Mouse (Mus musculus) ES-E14 (cell line): Measurements from ENCODE around the gene Foxc1. TPM values are rescaled to one million over a fixed set of nuclear protein-coding genes. Genes with fewer than 3 reads are reported as not detected.

Source experiments
- DNase-seq: peaks from one replicate; pipeline ENCODE4 v3.0.0-alpha.2; 2013; ENCODE audit warnings: low read depth, low spot score
- H3K27ac ChIP-seq: 2 replicates; pipeline ENCODE4 v1.5.1; 2012; ENCODE audit warnings: low read depth, mild to moderate bottlenecking, low read length, moderate library complexity, mixed read lengths; ENCODE audit not compliant: poor library complexity, insufficient read depth, severe bottlenecking
- H3K36me3 ChIP-seq: 2 replicates; pipeline ENCODE4 v1.6.1; 2012; ENCODE audit warnings: mild to moderate bottlenecking, low read length, moderate library complexity, mixed read lengths; ENCODE audit not compliant: control insufficient read depth, poor library complexity, insufficient read depth, severe bottlenecking
- H3K4me1 ChIP-seq, 2 experiments: fragments of 150-350 bp in 1 of 2; sonication (generic) in 1 of 2; 2 replicates each; pipeline ENCODE4 v1.6.1; 2012; ENCODE audit warnings: low read length in 2 of 2, mild to moderate bottlenecking in 1 of 2, mixed read lengths in 1 of 2; ENCODE audit not compliant: control insufficient read depth in 2 of 2, insufficient read depth in 2 of 2, poor library complexity in 1 of 2
- H3K4me3 ChIP-seq, 2 experiments: fragments of 150-350 bp in 1 of 2; sonication (generic) in 1 of 2; 2 replicates each; pipeline ENCODE4 v1.5.1; 2012; ENCODE audit warnings: low read length in 2 of 2, low read depth in 1 of 2, mild to moderate bottlenecking in 1 of 2, mixed read lengths in 1 of 2; ENCODE audit not compliant: insufficient read depth in 1 of 2, poor library complexity in 1 of 2, severe bottlenecking in 1 of 2
- H3K9ac ChIP-seq: 2 replicates; pipeline ENCODE4 v1.6.1; 2012; ENCODE audit warnings: low read depth, mild to moderate bottlenecking, low read length, mixed read lengths; ENCODE audit not compliant: poor library complexity, insufficient read depth, severe bottlenecking
- H3K9me3 ChIP-seq: fragments of 150-350 bp; sonication (generic); 2 replicates; pipeline ENCODE4 v1.6.1; 2012; ENCODE audit warnings: low read depth, mild to moderate bottlenecking, low read length; ENCODE audit not compliant: control insufficient read depth, insufficient read depth
- CHD2 ChIP-seq: IDR thresholded peaks from 2 replicates; pipeline ENCODE4 v1.6.1; 2014; ENCODE audit warnings: mild to moderate bottlenecking, low read depth, low read length, inconsistent platforms
- HCFC1 ChIP-seq: IDR thresholded peaks from 2 replicates; pipeline ENCODE4 v1.6.1; 2012; ENCODE audit warnings: low read length, inconsistent platforms, borderline replicate concordance; ENCODE audit not compliant: insufficient read depth
- MAFK ChIP-seq: IDR thresholded peaks from 2 replicates; pipeline ENCODE4 v1.6.1; 2014; ENCODE audit warnings: mild to moderate bottlenecking, low read depth, low read length, inconsistent platforms; ENCODE audit not compliant: insufficient read depth
- ZC3H11A ChIP-seq: IDR thresholded peaks from 2 replicates; pipeline ENCODE4 v1.6.1; 2012; ENCODE audit warnings: low read depth, mild to moderate bottlenecking, inconsistent platforms, low read length, borderline replicate concordance
- ZNF384 ChIP-seq: IDR thresholded peaks from 2 replicates; pipeline ENCODE4 v1.6.1; 2012; ENCODE audit warnings: low read depth, low read length, inconsistent platforms
- in situ Hi-C, 2 experiments: fragments of 600-800 bp; cut with MboI; formaldehyde crosslinking; loops; one replicate each; pipeline ENCODE4 v1.15.1; 2025; ENCODE audit warnings: low sequenced_read_pairs in 2 of 2, inconsistent platforms in 1 of 2; ENCODE audit not compliant: unreplicated experiment in 2 of 2
- total RNA-seq: library from RNA; depleted of rRNA; stranded (reverse); fragments of 300-350 nt; gene quantifications from 2 replicates; pipeline ENCODE4 v1.2.3, GENCODE M21; 2012

Foxc1 gene
- total RNA-seq, 1 experiment = 1.2 TPM

- no peak overlapping the region for H3K9ac ChIP-seq
- no peaks in the 10 kb centered on the region for H3K36me3 ChIP-seq
- TF ChIP-seq CHD2 = no peak
- no peak for TF ChIP-seq HCFC1
- TF ChIP-seq ZNF384 = no peak
- TF ChIP-seq MAFK = no peak
- no peak for DNase-seq
- H3K27ac ChIP-seq = no peak overlapping the region; the same call in 1 of the 2 replicates
- H3K4me3 ChIP-seq = peak overlapping the region; percentile 34 to 53
- peaks cover 0 to 2% of the 10 kb centered on the region in 2 experiments; a peak in 1 of 4 replicates for H3K4me1 ChIP-seq
- in situ Hi-C loops = loop anchor here in 1 of 2 experiments (25.0 kb wide), 1 partner anchor 411 kb away; no protein-coding TSS in a partner anchor
- no peaks in the 10 kb centered on the region for H3K9me3 ChIP-seq
Measured at GRCm38 (mm10) chr13:31800581-31801576, 5.6 kb upstream of the Foxc1 start.

- H3K4me3 ChIP-seq = peak overlapping the region; percentile 34 to 53; a peak in 3 of 4 replicates
- no peak overlapping the region for H3K27ac ChIP-seq
- in situ Hi-C loops = loop anchor here in 1 of 2 experiments (25.0 kb wide), 1 partner anchor 410 kb away; no protein-coding TSS in a partner anchor
- H3K9ac ChIP-seq = no peak overlapping the region
- H3K36me3 ChIP-seq = no peaks in the 10 kb centered on the region
- peaks cover 0 to 2% of the 10 kb centered on the region in 2 experiments; a peak in 1 of 4 replicates for H3K4me1 ChIP-seq
- TF ChIP-seq MAFK = no peak
- TF ChIP-seq CHD2 = no peak
- no peak for TF ChIP-seq ZC3H11A
- no peak for TF ChIP-seq ZNF384
- no peak for TF ChIP-seq HCFC1
- H3K9me3 ChIP-seq = no peaks in the 10 kb centered on the region
- no peak for DNase-seq
Measured at GRCm38 (mm10) chr13:31801703-31802305, 4.6 kb upstream of the Foxc1 start.

- no peak overlapping the region for H3K27ac ChIP-seq
- no peak overlapping the region for H3K9ac ChIP-seq
- no peaks in the 10 kb centered on the region for H3K36me3 ChIP-seq
- no peaks in the 10 kb centered on the region for H3K9me3 ChIP-seq
- in situ Hi-C loops = loop anchor here in 1 of 2 experiments (25.0 kb wide), 1 partner anchor 410 kb away; no protein-coding TSS in a partner anchor
- TF ChIP-seq HCFC1 (no peak), MAFK (no peak), CHD2 (no peak), ZNF384 (no peak), ZC3H11A (no peak)
- H3K4me1 ChIP-seq = peaks cover 0 to 2% of the 10 kb centered on the region in 2 experiments; a peak in 1 of 4 replicates
- no peak overlapping the region for H3K4me3 ChIP-seq
- no peak for DNase-seq
Measured at GRCm38 (mm10) chr13:31802447-31802846, 4.0 kb upstream of the Foxc1 start.

GRCm38 (mm10) chr13:31803166-31804093 lies 3.0 kb upstream of the Foxc1 start:
- Histone ChIP-seq H3K4me3 (no peak overlapping the region), H3K9me3 (no peaks in the 10 kb centered on the region), H3K36me3 (no peaks in the 10 kb centered on the region), H3K4me1 (peaks cover 0 to 2% of the 10 kb centered on the region in 2 experiments; a peak in 1 of 4 replicates), H3K27ac (no peak overlapping the region), H3K9ac (no peak overlapping the region)
- in situ Hi-C loops = loop anchor here in 1 of 2 experiments (25.0 kb wide), 1 partner anchor 409 kb away; no protein-coding TSS in a partner anchor
- TF ChIP-seq ZC3H11A (no peak), CHD2 (no peak), HCFC1 (no peak), ZNF384 (peak; percentile 91), MAFK (no peak)
- no peak for DNase-seq
